Mouse (Mus musculus): ENCODE measurements at regions not wholly inside any gene's neighbourhood (a gene's known extent, or its start where the extent isn't known, plus 50 kb on each side); places are given as distances from the start of the nearest gene placed in this dataset.

DNA sequence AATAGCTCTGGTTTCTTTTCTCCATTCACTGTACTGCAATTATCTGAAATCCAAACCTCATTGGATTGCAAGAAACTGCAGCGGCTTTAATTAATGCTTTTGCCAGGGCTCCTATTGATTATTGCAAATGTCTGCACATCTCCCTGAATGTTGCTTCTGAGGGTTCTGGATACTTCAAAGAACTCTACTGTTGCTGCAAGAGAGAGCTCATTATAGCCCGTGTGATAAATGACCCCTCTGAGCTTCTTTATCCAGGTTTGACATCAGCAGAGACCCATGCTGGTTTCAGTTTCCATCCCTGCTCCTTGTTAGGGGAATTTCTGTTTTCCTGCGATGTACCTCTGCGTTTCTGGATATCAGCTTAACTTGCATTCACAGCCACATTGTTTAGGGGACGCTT is 78.4 kb upstream of the Nav3 start:
- Histone ChIP-seq H3K36me3 (ENCODE audit: control insufficient read depth, insufficient read depth, low read length) (no peaks in the 10 kb centered on the region), H3K27ac (ENCODE audit: low read depth, low read length) (peak overlapping the region; percentile 30; the same call in 1 of the 2 replicates), H3K4me3 (ENCODE audit: low read depth, low read length) (no peak overlapping the region), H3K4me2 (replicated peaks; ENCODE audit: low read depth, low read length) (no peak overlapping the region), H3K27me3 (ENCODE audit: control insufficient read depth, insufficient read depth, low read length) (no peaks in the 10 kb centered on the region), H3K9ac (ENCODE audit: low read depth, low read length) (no peak overlapping the region), H3K9me3 (ENCODE audit: control insufficient read depth, low read length) (no peaks in the 10 kb centered on the region), H3K4me1 (replicated peaks; ENCODE audit: control insufficient read depth, insufficient read depth, low read length) (no peaks in the 10 kb centered on the region)
- WGBS, result 28% methylated on average over 5 of the region's 5 CpGs
- no peak for ATAC-seq (ENCODE audit: low FRiP score)
- peak; percentile 12 for DNase-seq (ENCODE audit: low spot score)

DNA sequence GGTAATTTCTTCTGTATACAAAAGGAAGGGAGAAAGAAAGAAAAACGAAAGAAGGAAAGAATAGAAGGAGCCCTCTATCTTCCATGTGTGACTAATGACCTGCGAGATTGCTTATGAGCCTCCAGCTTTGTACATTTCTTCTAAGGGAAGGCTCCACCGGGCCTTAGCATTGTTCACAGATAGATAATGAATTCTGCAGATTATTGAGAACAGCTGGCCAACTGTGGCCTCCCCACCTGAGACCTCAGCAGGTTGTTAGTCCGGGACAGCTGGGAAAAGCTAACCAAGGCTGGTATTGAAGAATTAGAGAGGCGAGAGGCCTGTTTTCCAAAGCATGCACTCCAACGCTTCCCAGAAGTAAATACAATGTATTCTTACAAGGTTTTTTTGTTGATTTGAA is 86.7 kb upstream of the Nav3 start:
- Histone ChIP-seq H3K4me1 (replicated peaks; ENCODE audit: control insufficient read depth, insufficient read depth, low read length) (no peaks in the 10 kb centered on the region), H3K9ac (ENCODE audit: low read depth, low read length) (no peak overlapping the region), H3K4me3 (ENCODE audit: low read depth, low read length) (no peak overlapping the region), H3K36me3 (ENCODE audit: control insufficient read depth, insufficient read depth, low read length) (no peaks in the 10 kb centered on the region), H3K27me3 (ENCODE audit: control insufficient read depth, insufficient read depth, low read length) (no peaks in the 10 kb centered on the region), H3K9me3 (ENCODE audit: control insufficient read depth, low read length) (no peaks in the 10 kb centered on the region), H3K4me2 (replicated peaks; ENCODE audit: low read depth, low read length) (no peak overlapping the region), H3K27ac (ENCODE audit: low read depth, low read length) (no peak overlapping the region)
- ATAC-seq (ENCODE audit: low FRiP score), result peak; percentile 78
- peak; percentile 49 for DNase-seq (ENCODE audit: low spot score)
- WGBS, result 26% methylated on average over 6 of the region's 6 CpGs

DNA sequence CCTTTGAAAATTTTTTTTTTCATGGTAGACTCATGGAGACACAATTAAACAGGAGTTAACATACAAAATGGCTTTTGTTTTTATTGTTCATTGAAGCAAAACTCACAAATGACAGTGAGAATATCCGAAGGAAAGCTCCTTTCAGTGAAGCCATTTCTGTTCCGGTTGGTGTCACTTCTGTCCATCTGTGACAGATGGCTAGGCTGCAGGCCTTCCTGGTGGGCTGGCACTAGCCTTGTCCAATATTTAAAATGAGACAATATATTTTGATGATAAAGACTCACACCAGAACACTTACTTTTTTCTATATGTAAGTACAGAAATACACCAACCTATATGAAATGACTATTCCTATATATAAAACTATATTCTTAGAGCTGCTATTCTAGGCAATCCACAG is 92.4 kb upstream of the Nav3 start:
- Histone ChIP-seq H3K9ac (ENCODE audit: low read depth, low read length) (no peak overlapping the region), H3K4me2 (replicated peaks; ENCODE audit: low read depth, low read length) (no peak overlapping the region), H3K4me3 (ENCODE audit: low read depth, low read length) (no peak overlapping the region), H3K27ac (ENCODE audit: low read depth, low read length) (no peak overlapping the region), H3K4me1 (replicated peaks; ENCODE audit: control insufficient read depth, insufficient read depth, low read length) (no peaks in the 10 kb centered on the region), H3K36me3 (ENCODE audit: control insufficient read depth, insufficient read depth, low read length) (no peaks in the 10 kb centered on the region), H3K9me3 (ENCODE audit: control insufficient read depth, low read length) (no peaks in the 10 kb centered on the region), H3K27me3 (ENCODE audit: control insufficient read depth, insufficient read depth, low read length) (no peaks in the 10 kb centered on the region)
- 75% methylated on average over 2 of the region's 2 CpGs for WGBS
- no peak for DNase-seq (ENCODE audit: low spot score)
- no peak for ATAC-seq (ENCODE audit: low FRiP score)

DNA sequence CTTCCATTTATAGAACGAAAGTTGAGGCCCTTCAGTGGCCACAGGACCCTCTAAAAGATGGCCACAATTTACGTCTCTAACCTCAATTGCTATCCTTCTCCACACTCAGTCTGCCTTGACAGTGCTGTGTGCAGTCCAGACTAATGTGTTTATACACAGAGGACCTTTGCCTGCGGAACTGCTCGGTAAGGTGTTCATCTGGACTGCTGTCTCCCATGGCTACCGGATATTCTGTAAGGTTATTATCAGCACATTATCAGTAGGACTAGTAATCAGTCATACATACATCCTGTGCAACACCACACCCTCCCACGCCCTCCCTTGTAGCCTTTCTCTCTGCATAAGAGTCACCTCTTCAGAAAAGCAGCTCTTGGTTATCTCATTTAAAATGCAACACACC is 98.0 kb upstream of the Nav3 start:
- H3K27me3 ChIP-seq (ENCODE audit: control insufficient read depth, insufficient read depth, low read length), result no peaks in the 10 kb centered on the region
- no peak overlapping the region for H3K4me3 ChIP-seq (ENCODE audit: low read depth, low read length)
- DNase-seq (ENCODE audit: low spot score) (no peak), ATAC-seq (ENCODE audit: low FRiP score) (no peak)
- WGBS, result 85% methylated on average over 6 of the region's 6 CpGs
- no peak overlapping the region for H3K9ac ChIP-seq (ENCODE audit: low read depth, low read length)
- no peaks in the 10 kb centered on the region for H3K9me3 ChIP-seq (ENCODE audit: control insufficient read depth, low read length)
- H3K4me2 ChIP-seq (replicated peaks; ENCODE audit: low read depth, low read length), result no peak overlapping the region
- H3K4me1 ChIP-seq (replicated peaks; ENCODE audit: control insufficient read depth, insufficient read depth, low read length), result no peaks in the 10 kb centered on the region
- H3K36me3 ChIP-seq (ENCODE audit: control insufficient read depth, insufficient read depth, low read length), result no peaks in the 10 kb centered on the region
- no peak overlapping the region for H3K27ac ChIP-seq (ENCODE audit: low read depth, low read length)

DNA sequence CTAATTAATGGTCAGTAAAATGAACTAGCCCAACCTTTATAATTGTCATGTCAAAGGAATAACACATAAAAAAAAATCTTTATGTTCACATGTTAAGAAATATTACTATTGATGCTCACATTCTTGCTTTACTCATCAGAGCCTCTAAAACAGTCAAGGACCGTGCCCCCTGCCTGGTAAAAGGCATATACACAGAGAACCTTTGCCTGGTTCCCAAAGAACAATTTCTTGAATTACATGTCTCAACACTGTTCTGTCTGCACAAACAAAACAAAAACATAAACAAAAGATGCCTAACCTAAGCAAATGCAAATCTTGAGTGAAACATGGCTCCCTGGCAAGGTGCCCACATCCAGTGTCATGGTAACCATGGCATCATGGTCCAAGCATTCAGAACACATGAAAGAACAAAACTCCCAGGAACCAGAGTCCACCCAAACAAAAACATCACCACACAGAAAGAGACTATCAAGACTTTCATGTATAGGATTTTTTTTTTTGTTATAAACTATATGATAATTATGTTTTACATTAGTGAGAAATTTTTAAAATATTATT is 100.4 kb upstream of the Nav3 start:
- DNase-seq (ENCODE audit: low spot score) (peak; percentile 37), ATAC-seq (ENCODE audit: low FRiP score) (peak; percentile 58)
- Histone ChIP-seq H3K9me3 (ENCODE audit: control insufficient read depth, low read length) (no peaks in the 10 kb centered on the region), H3K4me3 (ENCODE audit: low read depth, low read length) (no peak overlapping the region), H3K4me1 (replicated peaks; ENCODE audit: control insufficient read depth, insufficient read depth, low read length) (no peaks in the 10 kb centered on the region), H3K9ac (ENCODE audit: low read depth, low read length) (no peak overlapping the region), H3K4me2 (replicated peaks; ENCODE audit: low read depth, low read length) (no peak overlapping the region), H3K27ac (ENCODE audit: low read depth, low read length) (no peak overlapping the region), H3K36me3 (ENCODE audit: control insufficient read depth, insufficient read depth, low read length) (no peaks in the 10 kb centered on the region), H3K27me3 (ENCODE audit: control insufficient read depth, insufficient read depth, low read length) (no peaks in the 10 kb centered on the region)
- 88% methylated on average over 1 of the region's 1 CpGs for WGBS

DNA sequence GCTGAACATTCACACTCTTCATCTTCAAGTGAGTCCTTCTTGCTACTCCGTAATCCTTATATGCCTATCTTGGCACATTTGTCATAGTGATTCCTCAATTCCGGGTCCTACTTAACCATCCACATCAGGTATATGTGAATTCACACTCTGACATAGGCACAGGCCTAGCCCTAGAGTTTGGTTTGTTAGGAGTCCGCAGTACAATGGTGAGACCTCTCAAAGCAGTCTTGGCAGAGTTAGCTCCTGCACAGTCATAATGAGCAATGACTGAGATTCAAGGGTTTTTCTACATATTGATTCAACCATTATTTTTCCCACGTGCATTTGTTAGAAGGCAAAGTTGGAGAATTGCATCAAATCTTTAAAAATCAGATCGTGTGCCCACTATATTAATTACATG is 107.1 kb upstream of the Nav3 start:
- Histone ChIP-seq H3K4me3 (ENCODE audit: low read depth, low read length) (no peak overlapping the region), H3K36me3 (ENCODE audit: control insufficient read depth, insufficient read depth, low read length) (no peaks in the 10 kb centered on the region), H3K4me2 (replicated peaks; ENCODE audit: low read depth, low read length) (no peak overlapping the region), H3K4me1 (replicated peaks; ENCODE audit: control insufficient read depth, insufficient read depth, low read length) (no peaks in the 10 kb centered on the region), H3K27me3 (ENCODE audit: control insufficient read depth, insufficient read depth, low read length) (no peaks in the 10 kb centered on the region), H3K9ac (ENCODE audit: low read depth, low read length) (no peak overlapping the region), H3K9me3 (ENCODE audit: control insufficient read depth, low read length) (no peaks in the 10 kb centered on the region), H3K27ac (ENCODE audit: low read depth, low read length) (no peak overlapping the region)
- 94% methylated on average over 5 of the region's 5 CpGs for WGBS
- ATAC-seq (ENCODE audit: low FRiP score) (no peak), DNase-seq (ENCODE audit: low spot score) (no peak)

DNA sequence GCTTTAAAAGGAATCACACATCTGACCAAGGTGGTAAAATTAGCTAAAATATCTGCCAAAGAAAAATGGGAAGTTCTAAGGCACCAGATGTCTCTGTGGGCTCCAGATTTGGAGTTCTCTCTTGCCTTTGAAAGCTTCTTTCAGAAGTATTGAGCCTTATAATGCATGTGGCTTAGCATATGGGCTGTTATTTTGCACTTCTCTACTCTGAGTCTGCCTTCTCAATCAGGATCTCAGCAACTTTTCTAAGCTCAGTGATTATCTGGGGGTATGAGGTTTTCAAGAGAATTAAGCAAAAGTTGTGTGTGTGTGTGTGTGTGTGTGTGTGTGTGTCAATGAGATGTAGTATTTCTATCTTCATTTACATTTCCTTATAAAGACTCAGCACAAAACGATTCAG is 107.6 kb upstream of the Nav3 start:
- Histone ChIP-seq H3K4me3 (ENCODE audit: low read depth, low read length) (no peak overlapping the region), H3K4me1 (replicated peaks; ENCODE audit: control insufficient read depth, insufficient read depth, low read length) (no peaks in the 10 kb centered on the region), H3K27me3 (ENCODE audit: control insufficient read depth, insufficient read depth, low read length) (no peaks in the 10 kb centered on the region), H3K9ac (ENCODE audit: low read depth, low read length) (no peak overlapping the region), H3K4me2 (replicated peaks; ENCODE audit: low read depth, low read length) (no peak overlapping the region), H3K36me3 (ENCODE audit: control insufficient read depth, insufficient read depth, low read length) (no peaks in the 10 kb centered on the region), H3K9me3 (ENCODE audit: control insufficient read depth, low read length) (no peaks in the 10 kb centered on the region), H3K27ac (ENCODE audit: low read depth, low read length) (no peak overlapping the region)
- no peak for DNase-seq (ENCODE audit: low spot score)
- no peak for ATAC-seq (ENCODE audit: low FRiP score)
- 83% methylated on average over 1 of the region's 1 CpGs for WGBS

DNA sequence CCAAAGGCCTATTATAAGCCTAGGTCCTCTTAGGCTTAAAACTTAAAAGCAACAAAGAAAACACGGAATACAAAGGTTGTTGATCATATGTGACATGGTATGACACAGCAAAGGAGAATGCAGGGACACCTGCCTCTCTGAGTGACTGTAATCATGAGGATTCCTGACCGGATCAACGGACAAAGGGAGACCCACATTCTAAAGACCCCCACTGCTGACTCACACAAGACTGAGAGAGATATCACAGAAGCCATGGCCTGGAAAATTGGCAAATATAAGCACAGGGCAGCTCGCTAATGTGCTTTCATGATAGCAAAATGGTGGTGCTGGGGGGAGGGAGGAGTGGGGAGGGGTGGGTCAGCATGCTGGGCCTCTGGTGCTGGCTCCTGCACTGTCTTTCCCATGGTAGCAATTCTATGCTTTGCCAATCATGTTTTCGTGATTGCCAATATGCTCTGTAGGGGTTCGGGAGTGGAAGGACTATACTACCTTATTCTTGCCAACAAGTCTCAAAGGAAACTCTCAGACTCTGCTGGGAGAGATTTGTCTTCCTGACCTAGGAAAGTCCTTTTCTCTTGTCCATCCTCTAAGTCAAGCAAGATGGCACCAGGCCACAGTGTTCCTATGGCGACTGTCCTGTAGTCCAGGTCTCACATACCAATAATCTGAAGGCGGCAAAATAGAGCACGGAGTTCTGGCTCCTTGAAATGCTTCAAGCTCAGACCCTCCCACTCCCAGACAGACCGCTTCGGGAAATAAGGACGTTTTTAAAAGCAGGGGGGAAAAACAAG is 110.5 kb upstream of the Nav3 start:
- no peak for ATAC-seq (ENCODE audit: low FRiP score)
- DNase-seq (ENCODE audit: low spot score), result no peak
- 85% methylated on average over 12 of the region's 12 CpGs for WGBS

DNA sequence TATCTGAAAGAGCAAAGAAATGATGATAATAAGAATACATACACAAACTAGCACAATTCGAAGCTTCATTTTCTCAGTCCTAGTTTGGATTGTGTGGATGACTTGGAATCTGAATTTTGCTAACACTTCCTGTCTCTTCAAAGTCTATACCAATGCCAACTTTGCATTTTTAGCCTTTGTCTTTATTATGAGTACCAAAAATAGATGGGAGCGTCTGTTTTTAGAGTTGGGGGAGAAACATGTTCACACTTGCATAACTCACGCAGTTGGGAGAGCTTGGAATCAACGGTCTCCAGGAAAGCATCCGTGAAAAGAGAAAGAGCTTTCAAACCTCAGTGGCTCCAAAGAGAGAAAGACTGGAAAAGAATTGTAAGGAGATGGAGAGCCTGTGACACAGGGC is 114.5 kb upstream of the Nav3 start:
- H3K27ac ChIP-seq (ENCODE audit: low read depth, low read length), result no peak overlapping the region
- 85% methylated on average over 5 of the region's 5 CpGs for WGBS
- no peaks in the 10 kb centered on the region for H3K27me3 ChIP-seq (ENCODE audit: control insufficient read depth, insufficient read depth, low read length)
- DNase-seq (ENCODE audit: low spot score) (no peak), ATAC-seq (ENCODE audit: low FRiP score) (no peak)
- no peak overlapping the region for H3K4me2 ChIP-seq (replicated peaks; ENCODE audit: low read depth, low read length)
- H3K9me3 ChIP-seq (ENCODE audit: control insufficient read depth, low read length), result no peaks in the 10 kb centered on the region
- no peak overlapping the region for H3K4me3 ChIP-seq (ENCODE audit: low read depth, low read length)
- H3K4me1 ChIP-seq (replicated peaks; ENCODE audit: control insufficient read depth, insufficient read depth, low read length), result no peaks in the 10 kb centered on the region
- H3K9ac ChIP-seq (ENCODE audit: low read depth, low read length), result no peak overlapping the region
- no peaks in the 10 kb centered on the region for H3K36me3 ChIP-seq (ENCODE audit: control insufficient read depth, insufficient read depth, low read length)

More for the DNA sequence above, 110.5 kb upstream of the Nav3 start:
- no peak overlapping the region for H3K4me3 ChIP-seq (ENCODE audit: low read depth, low read length)
- H3K4me2 ChIP-seq (replicated peaks; ENCODE audit: low read depth, low read length), result no peak overlapping the region
- H3K27me3 ChIP-seq (ENCODE audit: control insufficient read depth, insufficient read depth, low read length), result no peaks in the 10 kb centered on the region
- no peak overlapping the region for H3K27ac ChIP-seq (ENCODE audit: low read depth, low read length)
- H3K9me3 ChIP-seq (ENCODE audit: control insufficient read depth, low read length), result no peaks in the 10 kb centered on the region
- H3K36me3 ChIP-seq (ENCODE audit: control insufficient read depth, insufficient read depth, low read length), result no peaks in the 10 kb centered on the region
- no peak overlapping the region for H3K9ac ChIP-seq (ENCODE audit: low read depth, low read length)
- no peaks in the 10 kb centered on the region for H3K4me1 ChIP-seq (replicated peaks; ENCODE audit: control insufficient read depth, insufficient read depth, low read length)

Measured in hindbrain, embryonic 11.5 days (tissue).